Mouse (Mus musculus): ENCODE data around the gene Tlr4. TPM values are rescaled to one million over a fixed set of nuclear protein-coding genes. Genes with fewer than 3 reads are reported as not detected.
A peak's percentile ranks its signal among the peaks of the same experiment; 100 is the strongest.

The Tlr4 gene
- polyA plus RNA-seq, 1 experiment from 2014 or later, result 1.3 TPM

- DNase-seq (ENCODE audit: low spot score) (peak; percentile 54), ATAC-seq (replicated peaks; ENCODE audit: low FRiP score, low TSS enrichment, low read depth) (no peak)
- Histone ChIP-seq H3K9me3 (ENCODE audit: control insufficient read depth, low read length) (no peaks in the 10 kb centered on the region), H3K27ac (ENCODE audit: low read depth) (0 out of 2 replicates have a peak overlapping the region, but pooled peaks have one; percentile 43), H3K9ac (ENCODE audit: low read length) (no peak overlapping the region), H3K36me3 (ENCODE audit: control insufficient read depth, insufficient read depth, low read length) (no peaks in the 10 kb centered on the region), H3K4me2 (ENCODE audit: low read length) (peak overlapping the region; percentile 32), H3K4me1 (replicated peaks; ENCODE audit: control insufficient read depth, insufficient read depth, low read length) (peaks cover 4% of the 10 kb centered on the region; the same call in 1 of the 2 replicates), H3K27me3 (replicated peaks; ENCODE audit: control insufficient read depth, insufficient read depth, low read length) (no peaks in the 10 kb centered on the region), H3K4me3 (ENCODE audit: low read depth, low read length) (peak overlapping the region; percentile 4; the same call in 1 of the 2 replicates)
- WGBS, result 35% methylated on average over 6 of the region's 6 CpGs
Measured at GRCm38 (mm10) chr4:66828163-66828668, 832 bp downstream of the Tlr4 start.

DNA sequence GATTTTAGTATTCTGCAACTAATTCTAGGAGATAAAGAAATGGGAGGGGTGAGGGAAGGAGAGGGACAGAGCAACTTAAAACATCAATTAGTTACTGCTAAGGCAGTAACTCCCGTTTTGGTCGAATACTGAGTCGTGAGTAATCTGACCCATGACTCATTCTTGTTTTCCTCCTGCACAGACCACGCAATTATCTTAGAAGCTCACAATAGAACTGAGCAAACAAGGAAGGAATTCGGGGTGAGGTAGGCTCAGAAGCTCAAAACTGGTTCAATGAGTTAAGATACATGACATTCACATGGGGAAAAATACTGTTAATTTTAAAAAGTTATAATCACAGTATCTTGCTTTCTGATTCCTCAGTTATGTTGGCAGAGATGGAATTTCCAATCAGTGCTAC lies 1.3 kb downstream of the Tlr4 start:
- no peak for DNase-seq (ENCODE audit: low spot score)

GRCm38 (mm10) chr4:66838071-66838470 lies 10.7 kb downstream of the Tlr4 start:
- no peak for DNase-seq (ENCODE audit: low spot score)
- Histone ChIP-seq H3K27ac (ENCODE audit: low read depth) (no peak overlapping the region), H3K4me3 (ENCODE audit: low read depth, low read length) (no peak overlapping the region), H3K4me2 (ENCODE audit: low read length) (no peak overlapping the region), H3K9me3 (ENCODE audit: control insufficient read depth, low read length) (no peaks in the 10 kb centered on the region), H3K9ac (ENCODE audit: low read length) (no peak overlapping the region), H3K36me3 (ENCODE audit: control insufficient read depth, insufficient read depth, low read length) (no peaks in the 10 kb centered on the region), H3K4me1 (replicated peaks; ENCODE audit: control insufficient read depth, insufficient read depth, low read length) (no peaks in the 10 kb centered on the region), H3K27me3 (replicated peaks; ENCODE audit: control insufficient read depth, insufficient read depth, low read length) (no peaks in the 10 kb centered on the region)
- ATAC-seq (replicated peaks; ENCODE audit: low FRiP score, low TSS enrichment, low read depth), result no peak
- WGBS, result 75% methylated on average over 2 of the region's 2 CpGs

More for the DNA sequence above, 1.3 kb downstream of the Tlr4 start:
- no peaks in the 10 kb centered on the region for H3K9me3 ChIP-seq (ENCODE audit: control insufficient read depth, low read length)
- H3K27ac ChIP-seq (ENCODE audit: low read depth), result no peak overlapping the region
- H3K36me3 ChIP-seq (ENCODE audit: control insufficient read depth, insufficient read depth, low read length), result no peaks in the 10 kb centered on the region
- no peak overlapping the region for H3K4me2 ChIP-seq (ENCODE audit: low read length)
- 27% methylated on average over 5 of the region's 5 CpGs for WGBS
- H3K4me3 ChIP-seq (ENCODE audit: low read depth, low read length), result no peak overlapping the region
- H3K27me3 ChIP-seq (replicated peaks; ENCODE audit: control insufficient read depth, insufficient read depth, low read length), result no peaks in the 10 kb centered on the region
- ATAC-seq (replicated peaks; ENCODE audit: low FRiP score, low TSS enrichment, low read depth), result peak; percentile 83; the same call in 1 of the 2 replicates
- peaks cover 4% of the 10 kb centered on the region; the same call in 1 of the 2 replicates for H3K4me1 ChIP-seq (replicated peaks; ENCODE audit: control insufficient read depth, insufficient read depth, low read length)
- H3K9ac ChIP-seq (ENCODE audit: low read length), result no peak overlapping the region

GRCm38 (mm10) chr4:66843255-66843654 lies 15.9 kb downstream of the Tlr4 start:
- no peak for DNase-seq (ENCODE audit: low spot score)
- WGBS, result 72% methylated on average over 1 of the region's 1 CpGs
- Histone ChIP-seq H3K4me1 (replicated peaks; ENCODE audit: control insufficient read depth, insufficient read depth, low read length) (no peaks in the 10 kb centered on the region), H3K9me3 (ENCODE audit: control insufficient read depth, low read length) (no peaks in the 10 kb centered on the region), H3K27ac (ENCODE audit: low read depth) (no peak overlapping the region), H3K27me3 (replicated peaks; ENCODE audit: control insufficient read depth, insufficient read depth, low read length) (no peaks in the 10 kb centered on the region), H3K4me2 (ENCODE audit: low read length) (no peak overlapping the region), H3K9ac (ENCODE audit: low read length) (no peak overlapping the region), H3K4me3 (ENCODE audit: low read depth, low read length) (no peak overlapping the region), H3K36me3 (ENCODE audit: control insufficient read depth, insufficient read depth, low read length) (no peaks in the 10 kb centered on the region)
- no peak for ATAC-seq (replicated peaks; ENCODE audit: low FRiP score, low TSS enrichment, low read depth)

- no peaks in the 10 kb centered on the region for H3K4me1 ChIP-seq (replicated peaks; ENCODE audit: control insufficient read depth, insufficient read depth, low read length)
- 67% methylated on average over 3 of the region's 3 CpGs for WGBS
- H3K27ac ChIP-seq (ENCODE audit: low read depth), result no peak overlapping the region
- H3K9ac ChIP-seq (ENCODE audit: low read length), result no peak overlapping the region
- no peaks in the 10 kb centered on the region for H3K36me3 ChIP-seq (ENCODE audit: control insufficient read depth, insufficient read depth, low read length)
- ATAC-seq (replicated peaks; ENCODE audit: low FRiP score, low TSS enrichment, low read depth) (no peak), DNase-seq (ENCODE audit: low spot score) (no peak)
- H3K4me3 ChIP-seq (ENCODE audit: low read depth, low read length), result no peak overlapping the region
- no peaks in the 10 kb centered on the region for H3K9me3 ChIP-seq (ENCODE audit: control insufficient read depth, low read length)
- no peaks in the 10 kb centered on the region for H3K27me3 ChIP-seq (replicated peaks; ENCODE audit: control insufficient read depth, insufficient read depth, low read length)
- no peak overlapping the region for H3K4me2 ChIP-seq (ENCODE audit: low read length)
Measured at GRCm38 (mm10) chr4:66852011-66852410, 24.6 kb downstream of the Tlr4 start.

- H3K36me3 ChIP-seq (ENCODE audit: control insufficient read depth, insufficient read depth, low read length), result no peaks in the 10 kb centered on the region
- no peaks in the 10 kb centered on the region for H3K9me3 ChIP-seq (ENCODE audit: control insufficient read depth, low read length)
- H3K4me2 ChIP-seq (ENCODE audit: low read length), result no peak overlapping the region
- no peak overlapping the region for H3K27ac ChIP-seq (ENCODE audit: low read depth)
- H3K4me3 ChIP-seq (ENCODE audit: low read depth, low read length), result no peak overlapping the region
- no peaks in the 10 kb centered on the region for H3K4me1 ChIP-seq (replicated peaks; ENCODE audit: control insufficient read depth, insufficient read depth, low read length)
- ATAC-seq (replicated peaks; ENCODE audit: low FRiP score, low TSS enrichment, low read depth) (no peak), DNase-seq (ENCODE audit: low spot score) (no peak)
- WGBS, result 92% methylated on average over 1 of the region's 1 CpGs
- H3K9ac ChIP-seq (ENCODE audit: low read length), result no peak overlapping the region
- H3K27me3 ChIP-seq (replicated peaks; ENCODE audit: control insufficient read depth, insufficient read depth, low read length), result no peaks in the 10 kb centered on the region
Measured at GRCm38 (mm10) chr4:66856992-66857391, 29.6 kb downstream of the Tlr4 start.

DNA sequence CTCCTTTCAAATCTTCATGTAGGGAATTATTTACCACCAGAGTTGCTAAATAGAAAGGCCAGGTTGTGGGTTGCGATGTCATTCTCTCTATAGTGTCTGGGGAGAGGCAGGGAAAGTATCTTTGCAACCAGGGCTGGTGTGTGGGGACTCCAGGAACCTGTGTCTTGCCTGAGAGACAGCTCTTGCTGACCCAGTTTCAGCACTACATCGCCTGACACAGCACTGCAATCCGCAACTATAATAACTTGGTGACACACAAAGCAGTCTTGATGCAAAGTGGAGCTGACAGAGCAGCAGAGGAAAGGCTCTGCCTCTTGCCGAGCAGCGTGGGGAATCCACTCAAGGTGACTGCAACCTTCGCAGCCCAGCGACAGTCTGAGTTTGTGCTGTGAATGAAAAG lies 42.5 kb downstream of the Tlr4 start:
- H3K4me3 ChIP-seq (ENCODE audit: low read depth, low read length), result no peak overlapping the region
- H3K27me3 ChIP-seq (replicated peaks; ENCODE audit: control insufficient read depth, insufficient read depth, low read length), result no peaks in the 10 kb centered on the region
- H3K9ac ChIP-seq (ENCODE audit: low read length), result no peak overlapping the region
- DNase-seq (ENCODE audit: low spot score) (no peak), ATAC-seq (replicated peaks; ENCODE audit: low FRiP score, low TSS enrichment, low read depth) (no peak)
- 84% methylated on average over 7 of the region's 7 CpGs for WGBS
- no peak overlapping the region for H3K4me2 ChIP-seq (ENCODE audit: low read length)
- no peak overlapping the region for H3K27ac ChIP-seq (ENCODE audit: low read depth)
- no peaks in the 10 kb centered on the region for H3K36me3 ChIP-seq (ENCODE audit: control insufficient read depth, insufficient read depth, low read length)
- no peaks in the 10 kb centered on the region for H3K4me1 ChIP-seq (replicated peaks; ENCODE audit: control insufficient read depth, insufficient read depth, low read length)
- H3K9me3 ChIP-seq (ENCODE audit: control insufficient read depth, low read length), result no peaks in the 10 kb centered on the region

GRCm38 (mm10) chr4:66872026-66872425 lies 44.6 kb downstream of the Tlr4 start:
- WGBS, result 87% methylated on average over 5 of the region's 5 CpGs
- Histone ChIP-seq H3K27me3 (replicated peaks; ENCODE audit: control insufficient read depth, insufficient read depth, low read length) (no peaks in the 10 kb centered on the region), H3K27ac (ENCODE audit: low read depth) (no peak overlapping the region), H3K4me1 (replicated peaks; ENCODE audit: control insufficient read depth, insufficient read depth, low read length) (no peaks in the 10 kb centered on the region), H3K9ac (ENCODE audit: low read length) (no peak overlapping the region), H3K4me3 (ENCODE audit: low read depth, low read length) (no peak overlapping the region), H3K36me3 (ENCODE audit: control insufficient read depth, insufficient read depth, low read length) (no peaks in the 10 kb centered on the region), H3K9me3 (ENCODE audit: control insufficient read depth, low read length) (no peaks in the 10 kb centered on the region), H3K4me2 (ENCODE audit: low read length) (no peak overlapping the region)
- no peak for ATAC-seq (replicated peaks; ENCODE audit: low FRiP score, low TSS enrichment, low read depth)
- no peak for DNase-seq (ENCODE audit: low spot score)

GRCm38 (mm10) chr4:66873342-66873741 lies 46.0 kb downstream of the Tlr4 start:
- no peaks in the 10 kb centered on the region for H3K9me3 ChIP-seq (ENCODE audit: control insufficient read depth, low read length)
- H3K9ac ChIP-seq (ENCODE audit: low read length), result no peak overlapping the region
- H3K27me3 ChIP-seq (replicated peaks; ENCODE audit: control insufficient read depth, insufficient read depth, low read length), result no peaks in the 10 kb centered on the region
- DNase-seq (ENCODE audit: low spot score) (no peak), ATAC-seq (replicated peaks; ENCODE audit: low FRiP score, low TSS enrichment, low read depth) (no peak)
- H3K4me2 ChIP-seq (ENCODE audit: low read length), result no peak overlapping the region
- no peak overlapping the region for H3K4me3 ChIP-seq (ENCODE audit: low read depth, low read length)
- H3K36me3 ChIP-seq (ENCODE audit: control insufficient read depth, insufficient read depth, low read length), result no peaks in the 10 kb centered on the region
- H3K27ac ChIP-seq (ENCODE audit: low read depth), result no peak overlapping the region
- H3K4me1 ChIP-seq (replicated peaks; ENCODE audit: control insufficient read depth, insufficient read depth, low read length), result no peaks in the 10 kb centered on the region
